Mouse (Mus musculus): ENCODE results near the gene C8g. TPM values are rescaled to one million over a fixed set of nuclear protein-coding genes. Genes with fewer than 3 reads are reported as not detected.
A peak's percentile ranks its signal among the peaks of the same experiment; 100 is the strongest.

The C8g gene
- polyA plus RNA-seq, 1 experiment from 2014 or later = 6.7 TPM

GRCm38 (mm10) chr2:25497846-25498575 lies 3.5 kb downstream of the C8g start:
- no peak overlapping the region; the same call in 1 of the 2 replicates for H3K27ac ChIP-seq (replicated peaks)
- H3K4me1 ChIP-seq = peaks cover 30% of the 10 kb centered on the region
- DNase-seq (ENCODE audit: low spot score) = no peak
- no peaks in the 10 kb centered on the region for H3K27me3 ChIP-seq (replicated peaks; ENCODE audit: low read depth, poor library complexity, severe bottlenecking)
- peaks cover 9% of the 10 kb centered on the region for H3K36me3 ChIP-seq (replicated peaks)
- no peaks in the 10 kb centered on the region for H3K9me3 ChIP-seq
- H3K4me3 ChIP-seq = no peak overlapping the region
- WGBS = 62% methylated on average over 6 of the region's 6 CpGs

DNA sequence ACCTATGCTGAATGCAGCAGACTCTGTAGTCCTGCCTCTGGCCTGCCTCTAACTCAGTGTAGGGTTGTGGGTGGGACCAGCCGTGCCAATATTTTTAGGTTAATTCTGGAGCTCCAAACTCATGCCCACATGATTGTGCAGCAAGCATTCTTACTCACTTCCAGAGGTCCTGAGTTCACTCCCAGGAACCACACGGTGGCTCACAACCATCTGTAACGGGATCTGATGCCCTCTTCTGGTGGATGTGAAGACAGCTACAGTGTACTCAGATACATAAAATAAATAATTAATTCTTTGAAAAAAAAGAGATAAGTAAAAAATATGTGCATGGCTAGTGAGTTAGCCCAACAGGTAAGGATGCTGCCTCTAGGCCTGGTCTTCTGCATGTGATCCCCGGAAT lies 5.1 kb downstream of the C8g start:
- DNase-seq (ENCODE audit: low spot score) = no peak

DNA sequence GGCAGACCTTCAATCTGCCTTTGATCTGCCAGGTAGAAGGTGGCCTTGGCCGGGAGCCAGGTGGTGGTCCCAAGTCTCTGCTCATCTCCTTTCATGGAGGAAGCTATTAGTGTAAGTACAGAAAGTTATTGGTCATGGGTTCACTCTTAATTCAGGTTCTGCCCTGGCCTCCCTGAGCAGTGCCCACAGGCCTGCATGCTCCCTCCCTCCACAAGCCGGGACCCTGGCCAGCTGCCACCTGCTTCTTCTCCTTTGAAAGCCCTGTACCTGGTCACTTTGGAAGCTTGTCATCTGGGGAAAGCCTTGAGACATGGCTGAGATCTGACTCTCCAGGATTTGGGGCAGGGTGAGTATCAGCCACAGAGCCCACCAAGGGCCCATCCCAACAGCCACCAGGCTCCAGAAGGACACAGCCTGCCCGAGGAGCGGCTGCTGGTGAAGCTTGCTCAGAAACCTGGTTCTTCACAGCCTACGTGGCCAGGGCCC lies 8.0 kb downstream of the C8g start, which contains the start of gene Lcn12:
Gene Lcn12, minus strand, starts transcription at position 436 of the 486 bp plus-strand sequence.
- Histone ChIP-seq H3K36me3 (replicated peaks) (no peaks in the 10 kb centered on the region), H3K27me3 (replicated peaks; ENCODE audit: low read depth, poor library complexity, severe bottlenecking) (no peaks in the 10 kb centered on the region), H3K9me3 (no peaks in the 10 kb centered on the region), H3K4me1 (peaks cover 10% of the 10 kb centered on the region; the same call in 1 of the 2 replicates), H3K27ac (replicated peaks) (no peak within 1 kb of the TSS), H3K4me3 (no peak within 1 kb of the TSS)
- DNase-seq (ENCODE audit: low spot score) = no peak
- 85% methylated on average over 5 of the region's 5 CpGs for WGBS

More for the DNA sequence above, 5.1 kb downstream of the C8g start:
- Histone ChIP-seq H3K4me3 (no peak overlapping the region), H3K9me3 (no peaks in the 10 kb centered on the region), H3K27ac (replicated peaks) (no peak overlapping the region), H3K27me3 (replicated peaks; ENCODE audit: low read depth, poor library complexity, severe bottlenecking) (no peaks in the 10 kb centered on the region), H3K36me3 (replicated peaks) (no peaks in the 10 kb centered on the region), H3K4me1 (peaks cover 21% of the 10 kb centered on the region)
- 46% methylated on average over 4 of the region's 4 CpGs for WGBS

GRCm38 (mm10) chr2:25492988-25493387 lies 8.5 kb downstream of the C8g start:
- 85% methylated on average over 5 of the region's 5 CpGs for WGBS
- H3K4me3 ChIP-seq = no peak overlapping the region
- H3K4me1 ChIP-seq = peaks cover 6% of the 10 kb centered on the region; the same call in 1 of the 2 replicates
- no peaks in the 10 kb centered on the region for H3K27me3 ChIP-seq (replicated peaks; ENCODE audit: low read depth, poor library complexity, severe bottlenecking)
- H3K9me3 ChIP-seq = no peaks in the 10 kb centered on the region
- H3K27ac ChIP-seq (replicated peaks) = no peak overlapping the region
- no peak for DNase-seq (ENCODE audit: low spot score)
- H3K36me3 ChIP-seq (replicated peaks) = no peaks in the 10 kb centered on the region

GRCm38 (mm10) chr2:25488671-25489068 lies 12.8 kb downstream of the C8g start:
- Histone ChIP-seq H3K27me3 (replicated peaks; ENCODE audit: low read depth, poor library complexity, severe bottlenecking) (no peaks in the 10 kb centered on the region), H3K4me1 (no peaks in the 10 kb centered on the region), H3K27ac (replicated peaks) (no peak overlapping the region), H3K36me3 (replicated peaks) (no peaks in the 10 kb centered on the region), H3K4me3 (no peak overlapping the region), H3K9me3 (no peaks in the 10 kb centered on the region)
- DNase-seq (ENCODE audit: low spot score) = no peak
- 84% methylated on average over 7 of the region's 7 CpGs for WGBS

DNA sequence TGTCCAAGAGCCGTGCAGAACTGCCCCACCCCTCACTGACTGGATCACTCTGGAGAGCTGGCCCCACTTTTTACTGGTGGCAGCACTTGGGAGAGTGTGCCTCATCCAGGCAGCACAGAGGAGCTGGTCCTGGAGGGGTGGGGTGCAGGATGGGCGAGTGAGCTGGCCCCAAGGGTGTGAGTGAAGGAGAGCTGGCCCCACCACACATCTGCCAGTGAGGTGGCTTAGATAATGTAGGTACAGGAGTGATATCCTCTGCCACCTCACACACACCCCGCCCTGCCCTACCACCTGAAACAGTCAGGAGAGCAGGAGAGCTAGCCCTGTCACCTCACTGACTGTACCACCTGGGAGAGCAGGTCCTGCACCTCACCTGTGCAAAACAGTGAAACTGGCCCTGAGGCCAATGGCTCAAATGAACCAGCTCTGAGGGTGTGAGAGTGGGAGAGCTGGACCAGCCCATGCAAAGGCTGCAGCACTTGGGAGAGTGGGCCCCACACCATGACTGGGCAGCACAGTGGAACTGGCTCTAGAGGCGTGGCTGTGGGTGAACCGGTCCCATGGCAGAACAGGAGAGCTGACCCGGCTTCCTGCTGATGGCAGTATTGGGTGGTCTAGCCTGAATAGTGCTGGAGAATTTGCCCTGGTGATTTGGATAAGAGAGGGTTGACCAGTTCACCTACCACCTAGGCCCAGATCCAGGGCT lies 13.4 kb downstream of the C8g start:
- no peak overlapping the region for H3K27ac ChIP-seq (replicated peaks)
- no peaks in the 10 kb centered on the region for H3K27me3 ChIP-seq (replicated peaks; ENCODE audit: low read depth, poor library complexity, severe bottlenecking)
- H3K4me3 ChIP-seq = no peak overlapping the region
- H3K4me1 ChIP-seq = no peaks in the 10 kb centered on the region
- no peak for DNase-seq (ENCODE audit: low spot score)
- H3K36me3 ChIP-seq (replicated peaks) = no peaks in the 10 kb centered on the region
- 78% methylated on average over 6 of the region's 6 CpGs for WGBS
- H3K9me3 ChIP-seq = no peaks in the 10 kb centered on the region

DNA sequence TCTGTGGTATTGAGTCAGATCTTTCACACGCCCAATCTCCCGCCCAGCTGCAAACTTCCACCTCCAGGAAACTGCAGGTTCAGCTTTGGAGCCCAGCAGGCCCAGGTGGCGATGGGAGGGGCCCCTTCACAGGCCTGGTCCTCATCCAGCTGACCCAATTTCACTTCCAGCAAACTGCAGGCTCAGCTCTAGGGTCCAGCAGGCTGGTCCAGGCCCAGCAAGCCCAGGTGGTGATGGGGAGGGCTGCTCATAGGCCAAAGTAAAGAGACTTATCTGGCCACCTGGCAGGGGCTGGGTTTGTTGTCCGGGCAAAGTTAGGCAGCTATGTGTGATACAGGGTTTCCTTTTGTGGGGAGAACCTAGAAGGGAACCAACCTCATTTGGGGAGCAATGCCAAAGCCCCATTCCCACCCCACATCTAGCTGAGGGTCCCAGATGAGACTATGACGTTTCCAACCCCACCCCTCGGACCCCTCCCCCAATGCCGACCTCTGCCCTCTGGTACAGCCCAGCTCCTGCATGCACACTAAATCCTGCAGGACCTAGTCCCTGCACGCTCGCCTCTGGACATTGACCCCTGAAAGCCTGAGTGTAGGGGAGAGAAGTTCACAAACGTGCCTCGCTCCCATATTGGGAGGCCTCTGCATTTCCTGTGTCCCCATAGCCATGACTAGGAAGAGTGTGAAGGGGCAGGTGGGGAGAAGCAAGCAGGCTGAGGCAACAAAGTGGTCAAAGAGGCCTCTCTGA lies 16.4 kb downstream of the C8g start:
- H3K4me3 ChIP-seq = no peak overlapping the region
- no peaks in the 10 kb centered on the region for H3K36me3 ChIP-seq (replicated peaks)
- H3K27ac ChIP-seq (replicated peaks) = no peak overlapping the region
- H3K4me1 ChIP-seq = no peaks in the 10 kb centered on the region
- WGBS = 68% methylated on average over 11 of the region's 11 CpGs
- 0 out of 2 replicates have a peak, but pooled peaks cover 3% of the 10 kb centered on the region for H3K27me3 ChIP-seq (replicated peaks; ENCODE audit: low read depth, poor library complexity, severe bottlenecking)
- no peak for DNase-seq (ENCODE audit: low spot score)
- H3K9me3 ChIP-seq = no peaks in the 10 kb centered on the region

DNA sequence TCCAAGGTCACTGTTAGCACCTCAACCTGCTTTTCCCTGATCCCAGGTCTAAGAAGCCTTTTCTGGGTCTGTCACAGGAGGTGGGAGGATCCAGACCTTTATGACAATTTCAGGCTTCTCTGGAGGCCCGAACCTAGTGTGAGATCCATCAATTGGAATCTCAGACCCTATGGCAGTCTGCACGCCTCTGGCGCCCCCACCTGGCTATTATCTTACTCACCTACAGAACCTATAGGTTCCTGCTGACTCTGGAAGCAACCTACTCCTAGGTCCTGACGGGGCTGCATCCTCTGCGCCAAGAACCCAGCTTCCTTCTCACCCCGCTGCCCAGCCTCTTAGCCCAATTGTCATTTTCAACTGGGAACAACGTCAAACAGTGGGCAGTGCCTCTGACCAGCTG lies 18.6 kb downstream of the C8g start:
- Histone ChIP-seq H3K9me3 (no peaks in the 10 kb centered on the region), H3K27me3 (replicated peaks; ENCODE audit: low read depth, poor library complexity, severe bottlenecking) (0 out of 2 replicates have a peak, but pooled peaks cover 3% of the 10 kb centered on the region), H3K36me3 (replicated peaks) (no peaks in the 10 kb centered on the region), H3K4me1 (no peaks in the 10 kb centered on the region), H3K27ac (replicated peaks) (no peak overlapping the region), H3K4me3 (no peak overlapping the region)
- 26% methylated on average over 7 of the region's 7 CpGs for WGBS
- peak; percentile 38 for DNase-seq (ENCODE audit: low spot score)

DNA sequence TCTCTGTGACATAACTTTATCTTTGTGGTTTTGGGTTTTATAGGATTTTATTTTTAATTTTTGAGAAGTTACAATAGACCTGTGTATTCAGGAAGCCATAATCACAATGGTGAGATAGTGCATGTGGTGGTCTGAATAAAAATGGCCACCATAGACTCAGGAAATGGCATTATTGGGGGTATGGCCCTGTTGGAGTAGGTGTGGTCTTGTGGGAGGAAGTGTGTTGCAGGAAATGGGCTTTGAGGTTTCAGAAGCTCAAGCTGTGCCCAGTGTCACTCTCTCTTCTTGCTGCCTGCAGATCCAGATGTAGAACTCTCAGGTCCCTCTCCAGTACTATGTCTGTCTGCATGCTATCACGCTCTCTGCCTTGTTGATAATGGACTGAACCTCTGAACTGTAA lies 21.0 kb downstream of the C8g start:
- DNase-seq (ENCODE audit: low spot score) = no peak
- Histone ChIP-seq H3K9me3 (no peaks in the 10 kb centered on the region), H3K36me3 (replicated peaks) (no peaks in the 10 kb centered on the region), H3K27me3 (replicated peaks; ENCODE audit: low read depth, poor library complexity, severe bottlenecking) (0 out of 2 replicates have a peak, but pooled peaks cover 3% of the 10 kb centered on the region), H3K4me3 (no peak overlapping the region), H3K27ac (replicated peaks) (no peak overlapping the region), H3K4me1 (no peaks in the 10 kb centered on the region)
- WGBS = 84% methylated on average over 1 of the region's 1 CpGs

DNA sequence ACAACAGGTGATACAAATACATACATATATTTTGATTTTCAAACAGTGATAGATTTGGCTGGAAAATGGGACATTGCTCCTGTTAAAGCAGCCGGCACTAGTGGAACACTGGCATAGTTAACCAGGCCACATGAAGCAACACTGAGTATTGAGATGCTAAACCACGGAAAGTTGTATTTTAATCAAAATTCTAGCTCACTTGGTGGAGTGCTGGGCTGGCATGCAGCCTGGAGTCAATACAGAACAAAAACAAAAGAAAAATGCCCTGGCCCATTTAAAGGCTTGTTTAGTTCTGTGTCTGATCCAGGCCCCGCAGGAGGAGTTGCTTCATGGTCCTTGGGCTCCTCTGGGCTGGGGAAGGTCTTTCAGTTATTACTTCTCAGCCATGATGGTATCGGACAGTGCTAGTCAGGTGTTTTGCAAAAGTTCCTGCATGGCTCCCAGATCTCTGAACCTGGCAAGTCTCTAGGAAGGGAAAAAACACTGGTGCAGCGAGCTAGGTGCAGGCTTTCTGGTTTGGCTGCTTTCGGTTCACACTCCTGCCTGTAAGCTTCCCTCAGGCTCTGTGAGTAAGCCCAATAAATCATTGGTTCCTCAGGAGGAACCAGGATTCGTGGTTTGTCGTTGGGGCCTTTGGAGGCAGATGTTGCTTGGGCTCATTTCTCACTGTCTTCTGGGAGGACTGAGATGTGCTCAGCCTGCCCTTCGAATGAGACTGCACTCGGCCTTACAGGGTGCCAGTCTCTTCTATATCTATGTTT lies 21.8 kb downstream of the C8g start:
- Histone ChIP-seq H3K27me3 (replicated peaks; ENCODE audit: low read depth, poor library complexity, severe bottlenecking) (0 out of 2 replicates have a peak, but pooled peaks cover 3% of the 10 kb centered on the region), H3K4me3 (no peak overlapping the region), H3K36me3 (replicated peaks) (no peaks in the 10 kb centered on the region), H3K27ac (replicated peaks) (no peak overlapping the region), H3K4me1 (no peaks in the 10 kb centered on the region), H3K9me3 (no peaks in the 10 kb centered on the region)
- no peak for DNase-seq (ENCODE audit: low spot score)
- WGBS = 78% methylated on average over 10 of the region's 10 CpGs

DNA sequence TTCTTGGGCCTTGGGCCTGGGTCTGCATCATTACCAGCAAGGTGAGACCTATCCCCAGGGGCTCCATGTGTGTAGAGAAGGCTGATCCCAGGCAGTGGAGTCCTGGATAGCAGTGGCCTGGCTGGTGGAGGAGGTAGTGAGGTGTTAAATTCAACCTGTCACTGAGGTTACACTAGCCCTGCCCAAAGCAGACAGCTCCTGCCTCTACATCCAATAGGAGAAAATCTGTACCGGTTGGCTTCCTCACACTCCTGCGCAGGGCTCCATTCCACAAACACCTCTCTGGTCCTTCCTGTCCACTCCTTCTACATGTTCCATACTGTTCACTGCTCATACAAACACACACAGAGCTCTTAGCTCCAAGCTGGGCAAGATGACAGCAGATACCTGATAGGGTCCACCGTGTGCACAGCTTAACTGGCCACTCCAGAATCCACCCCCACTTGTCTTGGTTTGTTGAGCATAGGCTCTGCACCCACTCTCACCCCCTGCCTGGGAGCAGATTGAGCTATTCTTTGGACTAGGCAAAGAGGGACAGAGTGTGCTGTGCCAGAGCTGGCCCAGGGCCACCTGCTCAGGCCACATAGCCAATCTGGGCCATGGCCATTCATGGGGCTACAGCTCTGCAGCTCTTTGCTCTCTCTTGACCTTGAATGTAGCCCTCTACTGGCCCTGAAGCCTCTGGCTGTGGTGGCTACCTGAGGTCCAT lies 23.4 kb downstream of the C8g start:
- H3K9me3 ChIP-seq = no peaks in the 10 kb centered on the region
- 0 out of 2 replicates have a peak, but pooled peaks cover 3% of the 10 kb centered on the region for H3K27me3 ChIP-seq (replicated peaks; ENCODE audit: low read depth, poor library complexity, severe bottlenecking)
- no peaks in the 10 kb centered on the region for H3K36me3 ChIP-seq (replicated peaks)
- no peaks in the 10 kb centered on the region for H3K4me1 ChIP-seq
- DNase-seq (ENCODE audit: low spot score) = no peak
- WGBS = 91% methylated on average over 3 of the region's 3 CpGs
- no peak overlapping the region for H3K4me3 ChIP-seq
- H3K27ac ChIP-seq (replicated peaks) = no peak overlapping the region
